Mouse (Mus musculus) forebrain, embryonic 13.5 days (tissue): ENCODE results near the gene Fgfr3. TPM values are rescaled to one million over a fixed set of nuclear protein-coding genes. Genes with fewer than 3 reads are reported as not detected.

ENCODE experiments used
- ATAC-seq: fragments of 200-750 bp; cut with Nextera tagmentation; 2 replicates; pipeline ENCODE4 v1.8.0; 2017
- H3K27ac ChIP-seq: fragments of 300-500 bp; sonication (generic); 2 replicates; pipeline ENCODE4 v1.5.1; 2015; ENCODE audit warnings: inconsistent platforms, mild to moderate bottlenecking, moderate library complexity
- H3K27me3 ChIP-seq: fragments of 300-500 bp; sonication (generic); 2 replicates; pipeline ENCODE4 v1.6.1; 2015; ENCODE audit warnings: mild to moderate bottlenecking, inconsistent platforms
- H3K36me3 ChIP-seq: fragments of 300-500 bp; sonication (generic); 2 replicates; pipeline ENCODE4 v1.6.1; 2015; ENCODE audit warnings: mild to moderate bottlenecking, inconsistent platforms; ENCODE audit not compliant: poor library complexity, severe bottlenecking
- H3K4me1 ChIP-seq: fragments of 300-500 bp; sonication (generic); 2 replicates; pipeline ENCODE4 v1.6.1; 2015; ENCODE audit warnings: inconsistent platforms
- H3K4me2 ChIP-seq: fragments of 300-500 bp; sonication (generic); 2 replicates; pipeline ENCODE4 v1.6.1; 2015; ENCODE audit warnings: inconsistent platforms, mild to moderate bottlenecking, moderate library complexity
- H3K4me3 ChIP-seq: fragments of 300-500 bp; sonication (generic); 2 replicates; pipeline ENCODE4 v1.5.1; 2015; ENCODE audit warnings: mild to moderate bottlenecking, inconsistent platforms
- H3K9ac ChIP-seq: fragments of 300-500 bp; sonication (generic); 2 replicates; pipeline ENCODE4 v1.6.1; 2015; ENCODE audit warnings: mild to moderate bottlenecking, inconsistent platforms
- H3K9me3 ChIP-seq: fragments of 300-500 bp; sonication (generic); replicated peaks from 2 replicates; pipeline ENCODE4 v1.6.1; 2016; ENCODE audit warnings: inconsistent platforms
- WGBS: fragments of 180-500 bp; shearing (Covaris S2); methylation state at CpG from one replicate; pipeline ENCODE4 v1.1.7; 2015; 5-methylcytosine and 5-hydroxymethylcytosine counted together
- polyA plus RNA-seq: library from polyadenylated mRNA; unstranded; fragments of >200 nt; fragmentation: Nextera tagmentation; extraction: Ambion mirVana; gene quantifications from 2 replicates; pipeline ENCODE4 v1.2.1, GENCODE M21; 2015

Fgfr3 gene
- polyA plus RNA-seq, 1 experiment from 2014 or later = 59.5 TPM

- WGBS = 62% methylated on average over 5 of the region's 5 CpGs
- Histone ChIP-seq H3K4me1 (peaks cover 96% of the 10 kb centered on the region), H3K36me3 (no peaks in the 10 kb centered on the region), H3K9me3 (no peaks in the 10 kb centered on the region), H3K27ac (peak overlapping the region; percentile 75), H3K9ac (no peak overlapping the region), H3K4me3 (no peak overlapping the region), H3K4me2 (peak overlapping the region; percentile 14; the same call in 1 of the 2 replicates), H3K27me3 (peaks cover 38% of the 10 kb centered on the region)
- ATAC-seq = no peak
Observed at GRCm38 (mm10) chr5:33698669-33699068, 22.8 kb upstream of the Fgfr3 start.

- Histone ChIP-seq H3K4me1 (peaks cover 96% of the 10 kb centered on the region), H3K4me2 (no peak overlapping the region), H3K27me3 (peaks cover 30% of the 10 kb centered on the region), H3K9ac (no peak overlapping the region), H3K9me3 (no peaks in the 10 kb centered on the region), H3K27ac (peak overlapping the region; percentile 75), H3K4me3 (no peak overlapping the region), H3K36me3 (no peaks in the 10 kb centered on the region)
- WGBS = 44% methylated on average over 13 of the region's 13 CpGs
- no peak for ATAC-seq
Observed at GRCm38 (mm10) chr5:33700010-33700409, 21.5 kb upstream of the Fgfr3 start.

GRCm38 (mm10) chr5:33701832-33702231 lies 19.6 kb upstream of the Fgfr3 start:
- 0 out of 2 replicates have a peak overlapping the region, but pooled peaks have one; percentile 14 for H3K9ac ChIP-seq
- H3K9me3 ChIP-seq = no peaks in the 10 kb centered on the region
- peaks cover 96% of the 10 kb centered on the region for H3K4me1 ChIP-seq
- H3K36me3 ChIP-seq = no peaks in the 10 kb centered on the region
- ATAC-seq = no peak
- H3K4me3 ChIP-seq = no peak overlapping the region
- no peak overlapping the region for H3K4me2 ChIP-seq
- 86% methylated on average over 11 of the region's 11 CpGs for WGBS
- 0 out of 2 replicates have a peak overlapping the region, but pooled peaks have one; percentile 11 for H3K27ac ChIP-seq
- H3K27me3 ChIP-seq = peaks cover 25% of the 10 kb centered on the region

GRCm38 (mm10) chr5:33703999-33704398 lies 17.5 kb upstream of the Fgfr3 start:
- peak overlapping the region; percentile 84 for H3K27ac ChIP-seq
- H3K4me1 ChIP-seq = peaks cover 80% of the 10 kb centered on the region
- no peak overlapping the region for H3K4me2 ChIP-seq
- H3K9ac ChIP-seq = no peak overlapping the region
- 17% methylated on average over 8 of the region's 8 CpGs for WGBS
- ATAC-seq = peak; percentile 61
- no peak overlapping the region for H3K4me3 ChIP-seq
- no peaks in the 10 kb centered on the region for H3K36me3 ChIP-seq
- H3K27me3 ChIP-seq = peaks cover 20% of the 10 kb centered on the region
- no peaks in the 10 kb centered on the region for H3K9me3 ChIP-seq

GRCm38 (mm10) chr5:33704945-33705611 lies 16.4 kb upstream of the Fgfr3 start:
- peak; percentile 84 for ATAC-seq
- H3K9me3 ChIP-seq = no peaks in the 10 kb centered on the region
- no peaks in the 10 kb centered on the region for H3K36me3 ChIP-seq
- peaks cover 16% of the 10 kb centered on the region for H3K27me3 ChIP-seq
- peak overlapping the region; percentile 46; the same call in 1 of the 2 replicates for H3K9ac ChIP-seq
- no peak overlapping the region for H3K4me3 ChIP-seq
- peak overlapping the region; percentile 84 for H3K27ac ChIP-seq
- peak overlapping the region; percentile 25 for H3K4me2 ChIP-seq
- peaks cover 69% of the 10 kb centered on the region for H3K4me1 ChIP-seq
- 4% methylated on average over 11 of the region's 11 CpGs for WGBS

GRCm38 (mm10) chr5:33705612-33706349 lies 15.7 kb upstream of the Fgfr3 start:
- 15% methylated on average over 9 of the region's 9 CpGs for WGBS
- H3K9ac ChIP-seq = peak overlapping the region; percentile 46; the same call in 1 of the 2 replicates
- H3K4me2 ChIP-seq = peak overlapping the region; percentile 25; the same call in 1 of the 2 replicates
- peaks cover 62% of the 10 kb centered on the region for H3K4me1 ChIP-seq
- peak overlapping the region; percentile 84 for H3K27ac ChIP-seq
- no peaks in the 10 kb centered on the region for H3K36me3 ChIP-seq
- ATAC-seq = no peak; the same call in 1 of the 2 replicates
- peaks cover 16% of the 10 kb centered on the region for H3K27me3 ChIP-seq
- H3K4me3 ChIP-seq = no peak overlapping the region
- H3K9me3 ChIP-seq = no peaks in the 10 kb centered on the region

- H3K4me1 ChIP-seq = peaks cover 58% of the 10 kb centered on the region
- no peak overlapping the region for H3K4me3 ChIP-seq
- H3K9me3 ChIP-seq = no peaks in the 10 kb centered on the region
- H3K9ac ChIP-seq = no peak overlapping the region
- H3K36me3 ChIP-seq = no peaks in the 10 kb centered on the region
- WGBS = 88% methylated on average over 1 of the region's 1 CpGs
- peak overlapping the region; percentile 84 for H3K27ac ChIP-seq
- H3K4me2 ChIP-seq = no peak overlapping the region
- no peak for ATAC-seq
- H3K27me3 ChIP-seq = peaks cover 13% of the 10 kb centered on the region
Observed at GRCm38 (mm10) chr5:33706350-33706629, 15.2 kb upstream of the Fgfr3 start.

GRCm38 (mm10) chr5:33707163-33707562 lies 14.3 kb upstream of the Fgfr3 start:
- no peak overlapping the region for H3K4me2 ChIP-seq
- H3K9ac ChIP-seq = no peak overlapping the region
- no peaks in the 10 kb centered on the region for H3K36me3 ChIP-seq
- peaks cover 6% of the 10 kb centered on the region; the same call in 1 of the 2 replicates for H3K27me3 ChIP-seq
- no peak overlapping the region for H3K27ac ChIP-seq
- peaks cover 50% of the 10 kb centered on the region for H3K4me1 ChIP-seq
- WGBS = 77% methylated on average over 4 of the region's 4 CpGs
- H3K9me3 ChIP-seq = no peaks in the 10 kb centered on the region
- no peak for ATAC-seq
- no peak overlapping the region for H3K4me3 ChIP-seq

GRCm38 (mm10) chr5:33709037-33709436 lies 12.4 kb upstream of the Fgfr3 start:
- WGBS = 26% methylated on average over 2 of the region's 2 CpGs
- H3K27ac ChIP-seq = no peak overlapping the region
- no peak overlapping the region for H3K9ac ChIP-seq
- H3K4me3 ChIP-seq = no peak overlapping the region
- H3K4me1 ChIP-seq = peaks cover 33% of the 10 kb centered on the region
- H3K4me2 ChIP-seq = no peak overlapping the region
- H3K27me3 ChIP-seq = 0 out of 2 replicates have a peak, but pooled peaks cover 2% of the 10 kb centered on the region
- ATAC-seq = no peak
- H3K36me3 ChIP-seq = no peaks in the 10 kb centered on the region
- no peaks in the 10 kb centered on the region for H3K9me3 ChIP-seq

GRCm38 (mm10) chr5:33712550-33712949 lies 8.9 kb upstream of the Fgfr3 start:
- Histone ChIP-seq H3K9me3 (no peaks in the 10 kb centered on the region), H3K36me3 (no peaks in the 10 kb centered on the region), H3K4me1 (no peaks in the 10 kb centered on the region; the same call in 1 of the 2 replicates), H3K4me3 (no peak overlapping the region), H3K4me2 (no peak overlapping the region), H3K9ac (no peak overlapping the region), H3K27ac (no peak overlapping the region), H3K27me3 (0 out of 2 replicates have a peak, but pooled peaks cover 3% of the 10 kb centered on the region)
- 80% methylated on average over 2 of the region's 2 CpGs for WGBS
- ATAC-seq = no peak

- no peaks in the 10 kb centered on the region for H3K36me3 ChIP-seq
- H3K4me2 ChIP-seq = no peak overlapping the region
- H3K4me3 ChIP-seq = no peak overlapping the region
- no peak for ATAC-seq
- H3K27ac ChIP-seq = no peak overlapping the region
- 68% methylated on average over 2 of the region's 2 CpGs for WGBS
- no peaks in the 10 kb centered on the region for H3K9me3 ChIP-seq
- H3K9ac ChIP-seq = no peak overlapping the region
- H3K27me3 ChIP-seq = peaks cover 15% of the 10 kb centered on the region
- no peaks in the 10 kb centered on the region; the same call in 1 of the 2 replicates for H3K4me1 ChIP-seq
Observed at GRCm38 (mm10) chr5:33715182-33715581, 6.3 kb upstream of the Fgfr3 start.

- H3K9ac ChIP-seq = no peak overlapping the region
- no peak overlapping the region for H3K4me3 ChIP-seq
- H3K27ac ChIP-seq = no peak overlapping the region
- H3K4me2 ChIP-seq = no peak overlapping the region
- peaks cover 12% of the 10 kb centered on the region for H3K4me1 ChIP-seq
- H3K27me3 ChIP-seq = peaks cover 19% of the 10 kb centered on the region
- 80% methylated on average over 6 of the region's 6 CpGs for WGBS
- ATAC-seq = no peak
- H3K9me3 ChIP-seq = no peaks in the 10 kb centered on the region
- no peaks in the 10 kb centered on the region for H3K36me3 ChIP-seq
Observed at GRCm38 (mm10) chr5:33716467-33716866, 5.0 kb upstream of the Fgfr3 start.
